Mouse (Mus musculus) midbrain, embryonic 15.5 days (tissue): ENCODE measurements around the gene Rims4. TPM values are rescaled to one million over a fixed set of nuclear protein-coding genes. Genes with fewer than 3 reads are reported as not detected.
A peak's percentile ranks its signal among the peaks of the same experiment; 100 is the strongest.

Source experiments
- ATAC-seq: fragments of 200-750 bp; cut with Nextera tagmentation; replicated peaks from 2 replicates; pipeline ENCODE4 v1.8.0; 2017; ENCODE audit warnings: moderate TSS enrichment
- H3K27ac ChIP-seq: fragments of 300-500 bp; sonication (generic); 2 replicates; pipeline ENCODE4 v1.5.1; 2015; ENCODE audit warnings: mild to moderate bottlenecking, inconsistent platforms
- H3K27me3 ChIP-seq: fragments of 300-500 bp; sonication (generic); replicated peaks from 2 replicates; pipeline ENCODE4 v1.6.1; 2015; ENCODE audit warnings: inconsistent platforms
- H3K36me3 ChIP-seq: fragments of 300-500 bp; sonication (generic); replicated peaks from 2 replicates; pipeline ENCODE4 v1.6.1; 2015; ENCODE audit warnings: inconsistent platforms
- H3K4me1 ChIP-seq: fragments of 300-500 bp; sonication (generic); 2 replicates; pipeline ENCODE4 v1.6.1; 2015; ENCODE audit warnings: inconsistent platforms
- H3K4me2 ChIP-seq: fragments of 300-500 bp; sonication (generic); 2 replicates; pipeline ENCODE4 v1.6.1; 2015; ENCODE audit warnings: inconsistent platforms, mild to moderate bottlenecking, moderate library complexity
- H3K4me3 ChIP-seq: fragments of 300-500 bp; sonication (generic); 2 replicates; pipeline ENCODE4 v1.5.1; 2015; ENCODE audit warnings: mild to moderate bottlenecking, inconsistent platforms
- H3K9ac ChIP-seq: fragments of 300-500 bp; sonication (generic); 2 replicates; pipeline ENCODE4 v1.6.1; 2015; ENCODE audit warnings: mild to moderate bottlenecking, inconsistent platforms
- H3K9me3 ChIP-seq: fragments of 300-500 bp; sonication (generic); 2 replicates; pipeline ENCODE4 v1.6.1; 2016; ENCODE audit warnings: inconsistent platforms
- WGBS: fragments of 180-500 bp; shearing (Covaris S2); methylation state at CpG from one replicate; pipeline ENCODE4 v1.1.7; 2015; ENCODE audit warnings: mixed read lengths; 5-methylcytosine and 5-hydroxymethylcytosine counted together
- polyA plus RNA-seq: library from polyadenylated mRNA; unstranded; fragments of >200 nt; fragmentation: Nextera tagmentation; extraction: Ambion mirVana; gene quantifications from 2 replicates; pipeline ENCODE4 v1.2.1, GENCODE M21; 2015

Rims4 gene
- polyA plus RNA-seq, 1 experiment from 2014 or later, result 21.1 TPM

GRCm38 (mm10) chr2:163904323-163904722 lies 14.2 kb downstream of the Rims4 start:
- Histone ChIP-seq H3K4me2 (no peak overlapping the region), H3K4me1 (peaks cover 8% of the 10 kb centered on the region), H3K36me3 (no peaks in the 10 kb centered on the region), H3K9me3 (no peaks in the 10 kb centered on the region), H3K27ac (no peak overlapping the region), H3K9ac (no peak overlapping the region), H3K27me3 (no peaks in the 10 kb centered on the region), H3K4me3 (no peak overlapping the region)
- 72% methylated on average over 4 of the region's 4 CpGs for WGBS
- no peak for ATAC-seq

GRCm38 (mm10) chr2:163903461-163903860 lies 15.0 kb downstream of the Rims4 start:
- H3K9me3 ChIP-seq, result no peaks in the 10 kb centered on the region
- H3K4me1 ChIP-seq, result peaks cover 8% of the 10 kb centered on the region
- no peak overlapping the region for H3K27ac ChIP-seq
- WGBS, result 66% methylated on average over 11 of the region's 11 CpGs
- H3K4me2 ChIP-seq, result no peak overlapping the region
- ATAC-seq, result no peak
- H3K4me3 ChIP-seq, result no peak overlapping the region
- no peaks in the 10 kb centered on the region for H3K27me3 ChIP-seq
- H3K36me3 ChIP-seq, result no peaks in the 10 kb centered on the region
- no peak overlapping the region for H3K9ac ChIP-seq

- WGBS, result 88% methylated on average over 4 of the region's 4 CpGs
- Histone ChIP-seq H3K9ac (no peak overlapping the region), H3K9me3 (no peaks in the 10 kb centered on the region), H3K4me3 (no peak overlapping the region), H3K27ac (no peak overlapping the region), H3K4me2 (no peak overlapping the region), H3K27me3 (no peaks in the 10 kb centered on the region), H3K4me1 (peaks cover 8% of the 10 kb centered on the region), H3K36me3 (no peaks in the 10 kb centered on the region)
- ATAC-seq, result no peak
These were observed 16.0 kb downstream of the Rims4 start for GRCm38 (mm10) chr2:163902448-163902847.

GRCm38 (mm10) chr2:163901043-163901442 lies 17.4 kb downstream of the Rims4 start:
- no peak overlapping the region for H3K4me3 ChIP-seq
- no peak overlapping the region for H3K27ac ChIP-seq
- H3K27me3 ChIP-seq, result no peaks in the 10 kb centered on the region
- no peak overlapping the region for H3K9ac ChIP-seq
- WGBS, result 90% methylated on average over 7 of the region's 7 CpGs
- H3K4me1 ChIP-seq, result peaks cover 8% of the 10 kb centered on the region
- no peaks in the 10 kb centered on the region for H3K9me3 ChIP-seq
- H3K36me3 ChIP-seq, result no peaks in the 10 kb centered on the region
- no peak for ATAC-seq
- H3K4me2 ChIP-seq, result no peak overlapping the region

GRCm38 (mm10) chr2:163899910-163900411 lies 18.5 kb downstream of the Rims4 start:
- Histone ChIP-seq H3K4me1 (peaks cover 8% of the 10 kb centered on the region), H3K9ac (no peak overlapping the region), H3K27me3 (no peaks in the 10 kb centered on the region), H3K9me3 (no peaks in the 10 kb centered on the region), H3K4me3 (no peak overlapping the region), H3K27ac (peak overlapping the region; percentile 59), H3K4me2 (no peak overlapping the region), H3K36me3 (no peaks in the 10 kb centered on the region)
- 50% methylated on average over 14 of the region's 14 CpGs for WGBS
- peak; percentile 52; the same call in 1 of the 2 replicates for ATAC-seq

GRCm38 (mm10) chr2:163897988-163898535 lies 20.4 kb downstream of the Rims4 start:
- no peak overlapping the region for H3K9ac ChIP-seq
- 74% methylated on average over 7 of the region's 7 CpGs for WGBS
- no peak overlapping the region for H3K4me2 ChIP-seq
- H3K9me3 ChIP-seq, result no peaks in the 10 kb centered on the region
- H3K4me1 ChIP-seq, result peaks cover 8% of the 10 kb centered on the region
- no peaks in the 10 kb centered on the region for H3K36me3 ChIP-seq
- no peak overlapping the region for H3K4me3 ChIP-seq
- no peaks in the 10 kb centered on the region for H3K27me3 ChIP-seq
- ATAC-seq, result no peak
- no peak overlapping the region for H3K27ac ChIP-seq

- Histone ChIP-seq H3K27ac (no peak overlapping the region), H3K9ac (no peak overlapping the region), H3K4me3 (no peak overlapping the region), H3K9me3 (no peaks in the 10 kb centered on the region), H3K4me2 (no peak overlapping the region), H3K36me3 (no peaks in the 10 kb centered on the region), H3K4me1 (peaks cover 8% of the 10 kb centered on the region), H3K27me3 (no peaks in the 10 kb centered on the region)
- WGBS, result 96% methylated on average over 7 of the region's 7 CpGs
- ATAC-seq, result no peak
These were observed 21.5 kb downstream of the Rims4 start for GRCm38 (mm10) chr2:163897026-163897425.

GRCm38 (mm10) chr2:163895156-163895555 lies 23.3 kb downstream of the Rims4 start:
- no peak overlapping the region for H3K27ac ChIP-seq
- no peaks in the 10 kb centered on the region for H3K27me3 ChIP-seq
- peaks cover 17% of the 10 kb centered on the region for H3K4me1 ChIP-seq
- no peaks in the 10 kb centered on the region for H3K36me3 ChIP-seq
- no peak for ATAC-seq
- H3K4me3 ChIP-seq, result no peak overlapping the region
- H3K9me3 ChIP-seq, result no peaks in the 10 kb centered on the region
- 67% methylated on average over 2 of the region's 2 CpGs for WGBS
- H3K9ac ChIP-seq, result no peak overlapping the region
- no peak overlapping the region for H3K4me2 ChIP-seq

GRCm38 (mm10) chr2:163893446-163894370 lies 24.8 kb downstream of the Rims4 start:
- Histone ChIP-seq H3K4me3 (no peak overlapping the region), H3K36me3 (no peaks in the 10 kb centered on the region), H3K4me1 (peaks cover 13% of the 10 kb centered on the region), H3K9ac (no peak overlapping the region), H3K27ac (no peak overlapping the region), H3K9me3 (no peaks in the 10 kb centered on the region), H3K4me2 (no peak overlapping the region), H3K27me3 (no peaks in the 10 kb centered on the region)
- ATAC-seq, result no peak
- 72% methylated on average over 7 of the region's 7 CpGs for WGBS

GRCm38 (mm10) chr2:163891271-163891670 lies 27.2 kb downstream of the Rims4 start:
- H3K27ac ChIP-seq, result no peak overlapping the region
- H3K27me3 ChIP-seq, result no peaks in the 10 kb centered on the region
- H3K9ac ChIP-seq, result no peak overlapping the region
- 0 out of 2 replicates have a peak, but pooled peaks have one; percentile 11 for ATAC-seq
- H3K4me3 ChIP-seq, result no peak overlapping the region
- no peaks in the 10 kb centered on the region for H3K36me3 ChIP-seq
- 95% methylated on average over 11 of the region's 11 CpGs for WGBS
- peaks cover 13% of the 10 kb centered on the region for H3K4me1 ChIP-seq
- no peak overlapping the region for H3K4me2 ChIP-seq
- no peaks in the 10 kb centered on the region for H3K9me3 ChIP-seq

- Histone ChIP-seq H3K9ac (no peak overlapping the region), H3K4me1 (peaks cover 13% of the 10 kb centered on the region), H3K27me3 (no peaks in the 10 kb centered on the region), H3K4me2 (no peak overlapping the region), H3K4me3 (no peak overlapping the region), H3K36me3 (no peaks in the 10 kb centered on the region), H3K9me3 (no peaks in the 10 kb centered on the region), H3K27ac (no peak overlapping the region)
- 50% methylated on average over 11 of the region's 11 CpGs for WGBS
- ATAC-seq, result peak; percentile 54
These were observed 27.9 kb downstream of the Rims4 start for GRCm38 (mm10) chr2:163890586-163890985.

- no peaks in the 10 kb centered on the region for H3K27me3 ChIP-seq
- no peaks in the 10 kb centered on the region for H3K36me3 ChIP-seq
- H3K9me3 ChIP-seq, result no peaks in the 10 kb centered on the region
- peaks cover 13% of the 10 kb centered on the region for H3K4me1 ChIP-seq
- WGBS, result 43% methylated on average over 6 of the region's 6 CpGs
- no peak overlapping the region for H3K27ac ChIP-seq
- ATAC-seq, result no peak
- H3K4me3 ChIP-seq, result no peak overlapping the region
- H3K9ac ChIP-seq, result no peak overlapping the region
- H3K4me2 ChIP-seq, result no peak overlapping the region
These were observed 29.1 kb downstream of the Rims4 start for GRCm38 (mm10) chr2:163889411-163889810.
